Mouse (Mus musculus): ENCODE data around the gene Pitpna.
"Not testable (repeated sequence)": the region's sequence is repeated elsewhere in the genome, so short reads cannot be mapped to it uniquely, and the experiment has no call there.

Pitpna gene

GRCm38 (mm10) chr11:75587493-75588284 is at the start of gene Pitpna:
Gene Pitpna, plus strand, starts transcription at chr11:75588097.
- DNase-seq (ENCODE audit: low read depth, low spot score): peak; percentile 93

- DNase-seq (ENCODE audit: low read depth, low spot score): no peak
Observed at GRCm38 (mm10) chr11:75538184-75538969, 49.5 kb upstream of the Pitpna start.

GRCm38 (mm10) chr11:75538970-75539299 is 49.0 kb upstream of the Pitpna start:
- DNase-seq (ENCODE audit: low read depth, low spot score): no peak

- DNase-seq (ENCODE audit: low read depth, low spot score): no peak
Observed at GRCm38 (mm10) chr11:75540209-75540608, 47.7 kb upstream of the Pitpna start.

GRCm38 (mm10) chr11:75540710-75541581 is 47.0 kb upstream of the Pitpna start:
- no peak for DNase-seq (ENCODE audit: low read depth, low spot score)

GRCm38 (mm10) chr11:75544713-75545112 is 43.2 kb upstream of the Pitpna start:
- no peak for DNase-seq (ENCODE audit: low read depth, low spot score)

GRCm38 (mm10) chr11:75546057-75546456 is 41.8 kb upstream of the Pitpna start:
- no peak for DNase-seq (ENCODE audit: low read depth, low spot score)

GRCm38 (mm10) chr11:75549658-75550111 is 38.2 kb upstream of the Pitpna start:
- DNase-seq (ENCODE audit: low read depth, low spot score): no peak

- no peak for DNase-seq (ENCODE audit: low read depth, low spot score)
Observed at GRCm38 (mm10) chr11:75550200-75550946, 37.5 kb upstream of the Pitpna start.

GRCm38 (mm10) chr11:75551321-75551720 is 36.6 kb upstream of the Pitpna start:
- no peak for DNase-seq (ENCODE audit: low read depth, low spot score)

- DNase-seq (ENCODE audit: low read depth, low spot score): no peak
Observed at GRCm38 (mm10) chr11:75551961-75552441, 35.9 kb upstream of the Pitpna start.

- no peak for DNase-seq (ENCODE audit: low read depth, low spot score)
Observed at GRCm38 (mm10) chr11:75552906-75553482, 34.9 kb upstream of the Pitpna start.

GRCm38 (mm10) chr11:75556006-75556405 is 31.9 kb upstream of the Pitpna start:
- DNase-seq (ENCODE audit: low read depth, low spot score): not testable (repeated sequence)

- DNase-seq (ENCODE audit: low read depth, low spot score): no peak
Observed at GRCm38 (mm10) chr11:75557142-75557541, 30.8 kb upstream of the Pitpna start.

- no peak for DNase-seq (ENCODE audit: low read depth, low spot score)
Observed at GRCm38 (mm10) chr11:75558101-75558500, 29.8 kb upstream of the Pitpna start.

- no peak for DNase-seq (ENCODE audit: low read depth, low spot score)
Observed at GRCm38 (mm10) chr11:75559870-75560504, 27.9 kb upstream of the Pitpna start.

- DNase-seq (ENCODE audit: low read depth, low spot score): no peak
Observed at GRCm38 (mm10) chr11:75560530-75561409, 27.1 kb upstream of the Pitpna start.

GRCm38 (mm10) chr11:75561410-75561791 is 26.5 kb upstream of the Pitpna start:
- no peak for DNase-seq (ENCODE audit: low read depth, low spot score)

- DNase-seq (ENCODE audit: low read depth, low spot score): no peak
Observed at GRCm38 (mm10) chr11:75562840-75563239, 25.1 kb upstream of the Pitpna start.
